Mouse (Mus musculus) gastrocnemius, adult 18-20 months (tissue): ENCODE data around the gene Fam173a. TPM values are rescaled to one million over a fixed set of nuclear protein-coding genes. Genes with fewer than 3 reads are reported as not detected.
"Not testable (repeated sequence)": the region's sequence is repeated elsewhere in the genome, so short reads cannot be mapped to it uniquely, and the experiment has no call there.

Source experiments
- DNase-seq: peaks from one replicate; pipeline ENCODE4 v3.0.0; 2021; ENCODE audit warnings: low spot score
- microRNA-seq: library from miRNA; unstranded; fragments of <30 nt; microRNA quantifications from one replicate; pipeline ENCODE4 v1.2.0, GENCODE M21; 2021
- total RNA-seq, 2 experiments: library from RNA; stranded (reverse); gene quantifications; 2 replicates each; pipeline ENCODE4 v1.2.3; 2021

The Fam173a gene
- total RNA-seq, 2 experiments from 2014 or later, result 42.2 to 46.8 TPM

GRCm38 (mm10) chr17:25761561-25761970 lies 31.1 kb downstream of the Fam173a start:
- DNase-seq, result no peak

GRCm38 (mm10) chr17:25760148-25760547 lies 32.6 kb downstream of the Fam173a start:
- no peak for DNase-seq

GRCm38 (mm10) chr17:25757691-25758090 lies 35.0 kb downstream of the Fam173a start:
- DNase-seq, result no peak

GRCm38 (mm10) chr17:25756378-25757242 lies 36.1 kb downstream of the Fam173a start:
- no peak for DNase-seq

- DNase-seq, result no peak
Observed at GRCm38 (mm10) chr17:25755627-25756377, 36.9 kb downstream of the Fam173a start.

- no peak for DNase-seq
Observed at GRCm38 (mm10) chr17:25755086-25755485, 37.6 kb downstream of the Fam173a start.

GRCm38 (mm10) chr17:25754241-25754640 lies 38.5 kb downstream of the Fam173a start, which contains the start of gene Msln:
Gene Msln, minus strand, starts transcription at chr17:25754378.
- DNase-seq, result no peak

- DNase-seq, result no peak
Observed at GRCm38 (mm10) chr17:25751446-25751845, 41.3 kb downstream of the Fam173a start.

GRCm38 (mm10) chr17:25749314-25749713 lies 43.4 kb downstream of the Fam173a start:
- DNase-seq, result no peak

- no peak for DNase-seq
Observed at GRCm38 (mm10) chr17:25748238-25748637, 44.5 kb downstream of the Fam173a start.

- no peak for DNase-seq
Observed at GRCm38 (mm10) chr17:25744311-25744710, 48.4 kb downstream of the Fam173a start.

GRCm38 (mm10) chr17:25743831-25744230 lies 48.9 kb downstream of the Fam173a start:
- DNase-seq, result no peak

GRCm38 (mm10) chr17:25741471-25741870 lies 51.2 kb downstream of the Fam173a start:
- DNase-seq, result not testable (repeated sequence)

Small RNA genes within 50 kb of the gene (microRNA-seq; reads per million reads assigned to microRNA genes)
- gene Gm25083, result not detected
- not detected for gene Mir3082
- gene Mir6966, result not detected

Other genes starting within 250 kb of the Fam173a start
- gene Sox8, start 222.2 kb downstream of the Fam173a start, total RNA-seq, result under 1 TPM; 0.37 to 0.59 TPM
- gene Lmf1, start 213.8 kb downstream of the Fam173a start, total RNA-seq, result 10 to 100 TPM; 11.3 to 12.6 TPM
- not detected for gene Gng13, start 75.7 kb downstream of the Fam173a start, total RNA-seq
- 1 to 10 TPM in 1 of 2 experiments, under 1 TPM in 1; 0.47 to 1.1 TPM for gene Chtf18, start 65.5 kb downstream of the Fam173a start, total RNA-seq
- 1 to 10 TPM; 3.5 to 4.2 TPM for gene Rpusd1, start 65.2 kb downstream of the Fam173a start, total RNA-seq
- not detected for gene Mslnl, start 56.9 kb downstream of the Fam173a start, total RNA-seq
- under 1 TPM; 0.26 to 0.46 TPM for gene Msln, start 38.5 kb downstream of the Fam173a start, total RNA-seq
- gene Narfl, start 19.1 kb downstream of the Fam173a start, total RNA-seq, result 10 to 100 TPM; 27.3 to 29.2 TPM
- 10 to 100 TPM; 10.6 to 10.7 TPM for gene Haghl, start 7.2 kb downstream of the Fam173a start, total RNA-seq
- not detected for gene Ccdc78, start 6.3 kb downstream of the Fam173a start, total RNA-seq
- gene AC134908.4, start 2.8 kb upstream of the Fam173a start, total RNA-seq, result not detected
- gene Metrn, start 4.2 kb upstream of the Fam173a start, total RNA-seq, result 10 to 100 TPM; 40.1 to 48.4 TPM
- under 1 TPM; 0.62 to 0.91 TPM for gene Fbxl16, start 16.2 kb upstream of the Fam173a start, total RNA-seq
- gene Wdr24, start 30.7 kb upstream of the Fam173a start, total RNA-seq, result 1 to 10 TPM; 9.6 to 9.8 TPM
- gene Jmjd8, start 36.0 kb upstream of the Fam173a start, total RNA-seq, result 10 to 100 TPM; 12.6 to 14.2 TPM
- gene Stub1, start 40.5 kb upstream of the Fam173a start, total RNA-seq, result 10 to 100 TPM; 88.4 to 92.9 TPM
- 10 to 100 TPM; 10.7 to 14.7 TPM for gene Rhbdl1, start 44.4 kb upstream of the Fam173a start, total RNA-seq
- gene Gm20683, start 48.9 kb upstream of the Fam173a start, total RNA-seq, result 10 to 100 TPM; 10.0 to 11.8 TPM
- gene Rhot2, start 52.0 kb upstream of the Fam173a start, total RNA-seq, result 10 to 100 TPM; 72.4 to 72.9 TPM
- under 1 TPM; 0.55 to 0.64 TPM for gene Wdr90, start 68.6 kb upstream of the Fam173a start, total RNA-seq
- 100 to 1,000 TPM in 1 of 2 experiments, 10 to 100 TPM in 1; 84.2 to 102 TPM for gene Mcrip2, start 75.9 kb upstream of the Fam173a start, total RNA-seq
- 10 to 100 TPM; 25.4 to 33.4 TPM for gene Mettl26, start 82.2 kb upstream of the Fam173a start, total RNA-seq
- gene Wfikkn1, start 88.0 kb upstream of the Fam173a start, total RNA-seq, result under 1 TPM; 0.43 to 0.62 TPM
- 10 to 100 TPM in 1 of 2 experiments, 1 to 10 TPM in 1; 7.6 to 11.1 TPM for gene Rab40c, start 126.8 kb upstream of the Fam173a start, total RNA-seq
- 10 to 100 TPM; 19.9 to 22.2 TPM for gene Pigq, start 152.0 kb upstream of the Fam173a start, total RNA-seq
- not detected for gene Nhlrc4, start 152.1 kb upstream of the Fam173a start, total RNA-seq
- not detected for gene A930017K11Rik, start 159.7 kb upstream of the Fam173a start, total RNA-seq
- gene Capn15, start 192.9 kb upstream of the Fam173a start, total RNA-seq, result 1 to 10 TPM; 4.4 to 6.5 TPM